Mouse (Mus musculus) kidney, postnatal 0 days (tissue): Measurements from ENCODE around the gene Ralgps2. TPM values are rescaled to one million over a fixed set of nuclear protein-coding genes. Genes with fewer than 3 reads are reported as not detected.

Experiments used
- ATAC-seq: fragments of 200-750 bp; cut with Nextera tagmentation; replicated peaks from 2 replicates; pipeline ENCODE4 v1.8.0; 2017; ENCODE audit warnings: low read depth, moderate number of reproducible peaks, moderate TSS enrichment, moderate library complexity; ENCODE audit not compliant: low FRiP score
- DNase-seq: peaks from one replicate; pipeline ENCODE4 v3.0.0-alpha.2; 2016; ENCODE audit warnings: low spot score
- H3K27ac ChIP-seq: fragments of 300-500 bp; sonication (generic); 2 replicates; pipeline ENCODE4 v1.5.1; 2014; ENCODE audit warnings: mild to moderate bottlenecking
- H3K27me3 ChIP-seq: fragments of 300-500 bp; sonication (generic); 2 replicates; pipeline ENCODE4 v1.6.1; 2014; ENCODE audit warnings: low read length, mixed read lengths; ENCODE audit not compliant: insufficient read depth
- H3K36me3 ChIP-seq: fragments of 300-500 bp; sonication (generic); 2 replicates; pipeline ENCODE4 v1.6.1; 2014; ENCODE audit warnings: low read length, mixed read lengths; ENCODE audit not compliant: insufficient read depth
- H3K4me1 ChIP-seq: fragments of 300-500 bp; sonication (generic); replicated peaks from 2 replicates; pipeline ENCODE4 v1.6.1; 2014; ENCODE audit warnings: antibody characterized with exemption, low read length, mixed read lengths; ENCODE audit not compliant: insufficient read depth
- H3K4me2 ChIP-seq: fragments of 300-500 bp; sonication (generic); 2 replicates; pipeline ENCODE4 v1.6.1; 2014; ENCODE audit warnings: mild to moderate bottlenecking, low read length, moderate library complexity, mixed read lengths
- H3K4me3 ChIP-seq: fragments of 300-500 bp; sonication (generic); replicated peaks from 2 replicates; pipeline ENCODE4 v1.5.1; 2014; ENCODE audit warnings: low read depth, low read length
- H3K9ac ChIP-seq: fragments of 300-500 bp; sonication (generic); 2 replicates; pipeline ENCODE4 v1.6.1; 2014; ENCODE audit warnings: low read depth, low read length
- H3K9me3 ChIP-seq: fragments of 300-500 bp; sonication (generic); replicated peaks from 2 replicates; pipeline ENCODE4 v1.6.1; 2016; ENCODE audit warnings: low read length, inconsistent platforms, mixed read lengths
- CTCF ChIP-seq: IDR thresholded peaks from 2 replicates; pipeline ENCODE4 v1.5.1; 2016; ENCODE audit warnings: antibody characterized with exemption, low read depth, mild to moderate bottlenecking, moderate library complexity
- WGBS: fragments of 180-500 bp; shearing (Covaris S2); extraction: QIAGEN DNeasy Blood & Tissue Kit; methylation state at CpG from one replicate; pipeline ENCODE4 v1.1.7; 2014; 5-methylcytosine and 5-hydroxymethylcytosine counted together
- polyA plus RNA-seq: library from polyadenylated mRNA; unstranded; fragments of >200 nt; fragmentation: Nextera tagmentation; extraction: Ambion mirVana; gene quantifications from 2 replicates; pipeline ENCODE4 v1.2.1, GENCODE M21; 2015

The Ralgps2 gene
- polyA plus RNA-seq, 1 experiment from 2014 or later, result 47.2 TPM

- Histone ChIP-seq H3K4me2 (no peak overlapping the region), H3K9me3 (no peaks in the 10 kb centered on the region), H3K4me3 (no peak overlapping the region), H3K36me3 (no peaks in the 10 kb centered on the region), H3K27ac (no peak overlapping the region), H3K9ac (no peak overlapping the region), H3K27me3 (no peaks in the 10 kb centered on the region), H3K4me1 (no peaks in the 10 kb centered on the region)
- 82% methylated on average over 7 of the region's 7 CpGs for WGBS
- ATAC-seq (no peak), DNase-seq (no peak)
- no peak for TF ChIP-seq CTCF
Measured at GRCm38 (mm10) chr1:156968107-156968506, 28.7 kb upstream of the Ralgps2 start.

GRCm38 (mm10) chr1:156964586-156964932 is 25.1 kb upstream of the Ralgps2 start:
- ATAC-seq (no peak), DNase-seq (no peak)
- no peak overlapping the region for H3K4me2 ChIP-seq
- H3K36me3 ChIP-seq, result no peaks in the 10 kb centered on the region
- no peak overlapping the region for H3K9ac ChIP-seq
- 74% methylated on average over 4 of the region's 4 CpGs for WGBS
- H3K9me3 ChIP-seq, result no peaks in the 10 kb centered on the region
- H3K27me3 ChIP-seq, result no peaks in the 10 kb centered on the region
- H3K4me3 ChIP-seq, result no peak overlapping the region
- no peak for TF ChIP-seq CTCF
- no peak overlapping the region for H3K27ac ChIP-seq
- no peaks in the 10 kb centered on the region for H3K4me1 ChIP-seq

- Histone ChIP-seq H3K4me2 (no peak overlapping the region), H3K27me3 (no peaks in the 10 kb centered on the region), H3K36me3 (no peaks in the 10 kb centered on the region), H3K9ac (no peak overlapping the region), H3K4me3 (no peak overlapping the region), H3K27ac (no peak overlapping the region), H3K9me3 (no peaks in the 10 kb centered on the region), H3K4me1 (no peaks in the 10 kb centered on the region)
- WGBS, result 33% methylated on average over 7 of the region's 7 CpGs
- no peak for DNase-seq
- no peak for TF ChIP-seq CTCF
- ATAC-seq, result no peak
Measured at GRCm38 (mm10) chr1:156963871-156964585, 24.6 kb upstream of the Ralgps2 start.

- ATAC-seq (no peak), DNase-seq (no peak)
- H3K4me3 ChIP-seq, result no peak overlapping the region
Measured at GRCm38 (mm10) chr1:156961481-156962265, 22.2 kb upstream of the Ralgps2 start.

GRCm38 (mm10) chr1:156959004-156959403 is 19.6 kb upstream of the Ralgps2 start:
- WGBS, result 71% methylated on average over 5 of the region's 5 CpGs
- no peaks in the 10 kb centered on the region for H3K36me3 ChIP-seq
- DNase-seq (no peak), ATAC-seq (no peak)
- no peak overlapping the region for H3K4me3 ChIP-seq
- no peak for TF ChIP-seq CTCF
- H3K4me2 ChIP-seq, result no peak overlapping the region
- H3K27me3 ChIP-seq, result no peaks in the 10 kb centered on the region
- no peaks in the 10 kb centered on the region for H3K4me1 ChIP-seq
- no peak overlapping the region for H3K27ac ChIP-seq
- H3K9me3 ChIP-seq, result no peaks in the 10 kb centered on the region
- no peak overlapping the region for H3K9ac ChIP-seq

More at GRCm38 (mm10) chr1:156961481-156962265, 22.2 kb upstream of the Ralgps2 start:
- no peak for TF ChIP-seq CTCF
- no peak overlapping the region for H3K9ac ChIP-seq
- no peak overlapping the region for H3K27ac ChIP-seq
- no peak overlapping the region for H3K4me2 ChIP-seq
- no peaks in the 10 kb centered on the region for H3K36me3 ChIP-seq
- H3K9me3 ChIP-seq, result no peaks in the 10 kb centered on the region
- H3K27me3 ChIP-seq, result no peaks in the 10 kb centered on the region
- 50% methylated on average over 8 of the region's 8 CpGs for WGBS
- no peaks in the 10 kb centered on the region for H3K4me1 ChIP-seq

- 78% methylated on average over 3 of the region's 3 CpGs for WGBS
- no peak for DNase-seq
- no peak overlapping the region for H3K27ac ChIP-seq
Measured at GRCm38 (mm10) chr1:156957360-156957759, 17.9 kb upstream of the Ralgps2 start.

More at GRCm38 (mm10) chr1:156957360-156957759, 17.9 kb upstream of the Ralgps2 start:
- H3K4me1 ChIP-seq, result no peaks in the 10 kb centered on the region
- no peak overlapping the region for H3K4me3 ChIP-seq
- H3K27me3 ChIP-seq, result no peaks in the 10 kb centered on the region
- H3K4me2 ChIP-seq, result no peak overlapping the region
- H3K9ac ChIP-seq, result no peak overlapping the region
- no peak for TF ChIP-seq CTCF
- no peaks in the 10 kb centered on the region for H3K9me3 ChIP-seq
- no peak for ATAC-seq
- no peaks in the 10 kb centered on the region for H3K36me3 ChIP-seq
